Mouse (Mus musculus) lung, postnatal 14 days (tissue): ENCODE measurements around the gene Rnf180.

ENCODE experiments used
- DNase-seq: peaks from one replicate; pipeline ENCODE4 v3.0.0; 2021

Gene Rnf180

GRCm38 (mm10) chr13:105249599-105249998, 45.0 kb downstream of the Rnf180 start:
- no peak for DNase-seq

- no peak for DNase-seq
Measured at GRCm38 (mm10) chr13:105247691-105248090, 46.9 kb downstream of the Rnf180 start.

GRCm38 (mm10) chr13:105240810-105241209, 53.8 kb downstream of the Rnf180 start:
- DNase-seq, result no peak

- DNase-seq, result no peak
Measured at GRCm38 (mm10) chr13:105227126-105227525, 67.5 kb downstream of the Rnf180 start.

GRCm38 (mm10) chr13:105224048-105224447, 70.6 kb downstream of the Rnf180 start:
- DNase-seq, result no peak

GRCm38 (mm10) chr13:105223147-105223546, 71.5 kb downstream of the Rnf180 start:
- DNase-seq, result no peak

- DNase-seq, result no peak
Measured at GRCm38 (mm10) chr13:105222016-105222725, 72.4 kb downstream of the Rnf180 start.

- no peak for DNase-seq
Measured at GRCm38 (mm10) chr13:105210746-105211145, 83.9 kb downstream of the Rnf180 start.

GRCm38 (mm10) chr13:105203851-105204250, 90.8 kb downstream of the Rnf180 start:
- no peak for DNase-seq

GRCm38 (mm10) chr13:105198658-105199057, 96.0 kb downstream of the Rnf180 start:
- DNase-seq, result no peak

- DNase-seq, result no peak
Measured at GRCm38 (mm10) chr13:105198028-105198427, 96.6 kb downstream of the Rnf180 start.

- no peak for DNase-seq
Measured at GRCm38 (mm10) chr13:105193583-105193982, 101.0 kb downstream of the Rnf180 start.

GRCm38 (mm10) chr13:105188730-105189129, 105.9 kb downstream of the Rnf180 start:
- DNase-seq, result no peak

- DNase-seq, result no peak
Measured at GRCm38 (mm10) chr13:105180781-105181180, 113.8 kb downstream of the Rnf180 start.

GRCm38 (mm10) chr13:105165441-105165840, 129.2 kb downstream of the Rnf180 start:
- DNase-seq, result no peak

- peak; percentile 42 for DNase-seq
Measured at GRCm38 (mm10) chr13:105153955-105154354, 140.7 kb downstream of the Rnf180 start.

GRCm38 (mm10) chr13:105150006-105150405, 144.6 kb downstream of the Rnf180 start:
- DNase-seq, result no peak

- no peak for DNase-seq
Measured at GRCm38 (mm10) chr13:105147795-105148418, 146.7 kb downstream of the Rnf180 start.

- no peak for DNase-seq
Measured at GRCm38 (mm10) chr13:105146827-105147226, 147.8 kb downstream of the Rnf180 start.

GRCm38 (mm10) chr13:105139881-105140280, 154.7 kb downstream of the Rnf180 start:
- DNase-seq, result no peak

- no peak for DNase-seq
Measured at GRCm38 (mm10) chr13:105134397-105134796, 160.2 kb downstream of the Rnf180 start.

GRCm38 (mm10) chr13:105132776-105133175, 161.8 kb downstream of the Rnf180 start:
- no peak for DNase-seq

- no peak for DNase-seq
Measured at GRCm38 (mm10) chr13:105132370-105132769, 162.2 kb downstream of the Rnf180 start.

- DNase-seq, result no peak
Measured at GRCm38 (mm10) chr13:105130080-105130479, 164.5 kb downstream of the Rnf180 start.

GRCm38 (mm10) chr13:105122092-105122491, 172.5 kb downstream of the Rnf180 start:
- no peak for DNase-seq
